Mouse (Mus musculus): ENCODE results near the gene Zfp287.

DNA sequence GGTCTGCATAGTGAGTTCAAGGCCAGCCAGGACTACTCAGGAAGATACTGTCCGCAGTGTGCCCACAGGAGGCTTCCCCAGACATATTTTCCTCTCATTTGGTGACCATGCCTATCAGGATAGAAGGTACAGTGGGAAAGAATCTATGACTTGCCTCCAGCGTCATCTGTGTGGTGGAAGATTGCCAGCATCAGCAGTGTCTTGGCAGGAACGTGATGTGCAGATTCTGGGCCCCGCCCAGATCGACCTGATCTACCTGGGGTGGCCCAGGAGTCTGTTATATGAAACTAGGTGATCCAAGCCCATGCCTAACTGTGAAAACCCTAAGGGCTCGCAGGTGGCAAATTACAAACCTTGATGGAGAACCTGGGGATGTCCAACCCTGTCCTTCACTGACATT, 61.7 kb downstream of the Zfp287 start:
- no peak for TF ChIP-seq CTCF (IDR thresholded peaks at IDR 0.05; ENCODE audit: insufficient read depth, low read depth, low read length)
- no peak for TF ChIP-seq POLR2A (IDR thresholded peaks at IDR 0.05; ENCODE audit: insufficient read depth, low read depth, low read length)
